8 mouse cellular contexts compared by ENCODE assay signal in the genomic region with DNA sequence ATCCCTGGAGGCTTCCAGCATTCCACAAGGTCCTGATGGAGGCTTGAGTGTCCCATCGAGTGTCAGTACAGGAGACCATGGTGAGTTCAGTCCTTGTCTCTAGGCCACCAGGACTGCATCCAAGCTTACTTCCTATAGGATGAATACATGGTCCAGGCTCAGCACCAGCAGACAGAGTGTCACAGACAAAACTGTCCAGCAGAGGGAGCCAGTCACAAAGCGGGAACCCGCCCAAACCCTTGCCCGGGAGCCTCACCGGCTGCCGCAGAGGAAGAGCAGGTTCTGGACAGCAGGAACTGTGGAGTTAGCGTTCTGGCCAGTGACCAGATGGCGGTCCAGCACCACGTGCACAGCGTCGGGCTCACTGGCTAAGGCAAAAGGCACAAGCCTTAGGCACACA. TPM values are rescaled to one million over a fixed set of nuclear protein-coding genes. Genes with fewer than 3 reads are reported as not detected.
DNase-seq lines count a peak whose midpoint lies in the region; ATAC-seq lines count a peak whose summit lies in the region.

No protein-coding gene starts in this region.

- no peaks in the 10 kb centered on the region for H3K9me3 ChIP-seq in heart, embryonic 16.5 days (replicated peaks; ENCODE audit: control insufficient read depth, low read length)
- no peaks in the 10 kb centered on the region for H3K9me3 ChIP-seq in liver, embryonic 12.5 days (replicated peaks)

- no peaks in the 10 kb centered on the region for H3K27me3 ChIP-seq in heart, embryonic 16.5 days (ENCODE audit: control insufficient read depth, insufficient read depth, low read length)
- H3K27me3 ChIP-seq in liver, embryonic 12.5 days (replicated peaks), result no peaks in the 10 kb centered on the region

- H3K9ac ChIP-seq in heart, embryonic 16.5 days (ENCODE audit: low read length), result no peak overlapping the region
- no peak overlapping the region for H3K9ac ChIP-seq in liver, embryonic 12.5 days

- peak; percentile 61 for ATAC-seq in heart, embryonic 16.5 days (replicated peaks; ENCODE audit: extremely low read depth, insufficient read depth, low FRiP score)
- ATAC-seq in liver, embryonic 12.5 days, result peak; percentile 66

- peak; percentile 73 for DNase-seq in CD4-positive helper T cell, adult 2 months (ENCODE audit: low read depth, low spot score)
- peak; percentile 72 for DNase-seq in c-Kit-negative CD71-positive TER-119-positive erythroid progenitor cells, embryonic 14.5 days (ENCODE audit: low read depth, low spot score)
- DNase-seq in fibroblast of lung, adult 2 months (ENCODE audit: low read depth), result peak; percentile 36
- DNase-seq in kidney, postnatal 14 days, result peak; percentile 89
- DNase-seq in naive thymus-derived CD4-positive, alpha-beta T cell, adult 2 months (ENCODE audit: low read depth), result peak; percentile 87
- DNase-seq in spleen, postnatal 4 days (ENCODE audit: low spot score in 2 of 2), result peak; percentile 86 to 95

- H3K4me3 ChIP-seq in heart, embryonic 16.5 days (ENCODE audit: low read length), result no peak overlapping the region
- no peak overlapping the region for H3K4me3 ChIP-seq in liver, embryonic 12.5 days

- H3K36me3 ChIP-seq in heart, embryonic 16.5 days (ENCODE audit: control insufficient read depth, insufficient read depth), result peaks cover 18% of the 10 kb centered on the region
- H3K36me3 ChIP-seq in liver, embryonic 12.5 days, result peaks cover 56% of the 10 kb centered on the region

- peaks cover 10% of the 10 kb centered on the region; the same call in 1 of the 2 replicates for H3K4me1 ChIP-seq in heart, embryonic 16.5 days (ENCODE audit: control insufficient read depth, insufficient read depth, low read length)
- H3K4me1 ChIP-seq in liver, embryonic 12.5 days, result peaks cover 16% of the 10 kb centered on the region

- H3K27ac ChIP-seq in heart, embryonic 16.5 days (ENCODE audit: low read length), result no peak overlapping the region
- no peak overlapping the region for H3K27ac ChIP-seq in liver, embryonic 12.5 days

- no peak overlapping the region for H3K4me2 ChIP-seq in heart, embryonic 16.5 days (ENCODE audit: low read depth, low read length)
- H3K4me2 ChIP-seq in liver, embryonic 12.5 days, result peak overlapping the region; percentile 27; the same call in 1 of the 2 replicates

- WGBS in heart, embryonic 16.5 days, result 13% methylated on average over 11 of the region's 11 CpGs
- 22% methylated on average over 11 of the region's 11 CpGs for WGBS in liver, embryonic 12.5 days (ENCODE audit: insufficient replicate concordance)

RNA-seq across cellular contexts. Expression of gene Gatd1, which starts 5.1 kb away (rescaled TPM):
- polyA plus RNA-seq in heart, embryonic 16.5 days (2015; fragmentation: Nextera tagmentation; extraction: Ambion mirVana), result 26.6 and 28.0 TPM in 2 replicates
- 21.1 and 22.8 TPM in 2 replicates for polyA plus RNA-seq in liver, embryonic 12.5 days (2016; fragmentation: Nextera tagmentation; extraction: Ambion mirVana)

RNA-seq across cellular contexts. Expression of gene Taldo1, which starts 16.8 kb away (rescaled TPM):
- 227 and 257 TPM in 2 replicates for polyA plus RNA-seq in heart, embryonic 16.5 days (2015; fragmentation: Nextera tagmentation; extraction: Ambion mirVana)
- polyA plus RNA-seq in liver, embryonic 12.5 days (2016; fragmentation: Nextera tagmentation; extraction: Ambion mirVana), result 516 and 525 TPM in 2 replicates

RNA-seq across cellular contexts. Expression of gene Cend1, which starts 20.5 kb away (rescaled TPM):
- polyA plus RNA-seq in heart, embryonic 16.5 days (2015; fragmentation: Nextera tagmentation; extraction: Ambion mirVana), result 5.2 and 5.9 TPM in 2 replicates
- polyA plus RNA-seq in liver, embryonic 12.5 days (2016; fragmentation: Nextera tagmentation; extraction: Ambion mirVana), result 0.10 and 0.16 TPM in 2 replicates

RNA-seq across cellular contexts. Expression of gene Slc25a22, which starts 28.9 kb away (rescaled TPM):
- polyA plus RNA-seq in heart, embryonic 16.5 days (2015; fragmentation: Nextera tagmentation; extraction: Ambion mirVana), result 17.8 and 19.7 TPM in 2 replicates
- 26.0 and 27.1 TPM in 2 replicates for polyA plus RNA-seq in liver, embryonic 12.5 days (2016; fragmentation: Nextera tagmentation; extraction: Ambion mirVana)

RNA-seq across cellular contexts. Expression of gene Pidd1, which starts 35.0 kb away (rescaled TPM):
- 9.0 and 9.7 TPM in 2 replicates for polyA plus RNA-seq in heart, embryonic 16.5 days (2015; fragmentation: Nextera tagmentation; extraction: Ambion mirVana)
- polyA plus RNA-seq in liver, embryonic 12.5 days (2016; fragmentation: Nextera tagmentation; extraction: Ambion mirVana), result 17.3 and 17.7 TPM in 2 replicates

Comparison
In these comparisons a context has a peak if more than half of its experiments do, and no peak if none do; other contexts are left out.
1. DNase-seq: peak in every context shown above with its lines; median percentile 90 in spleen, postnatal 4 days; 89 in kidney, postnatal 14 days; 87 in naive thymus-derived CD4-positive, alpha-beta T cell, adult 2 months; 73 in CD4-positive helper T cell, adult 2 months; 72 in c-Kit-negative CD71-positive TER-119-positive erythroid progenitor cells, embryonic 14.5 days; 36 in fibroblast of lung, adult 2 months.